Mouse (Mus musculus) lung, embryonic 14.5 days (tissue): Measurements from ENCODE around the gene Zfp36l2. TPM values are rescaled to one million over a fixed set of nuclear protein-coding genes. Genes with fewer than 3 reads are reported as not detected.
A peak's percentile ranks its signal among the peaks of the same experiment; 100 is the strongest.

Experiments
- ATAC-seq: fragments of 200-750 bp; cut with Nextera tagmentation; 2 replicates; pipeline ENCODE4 v1.8.0; 2017; ENCODE audit warnings: mild to moderate bottlenecking, moderate TSS enrichment, moderate library complexity; ENCODE audit not compliant: insufficient read depth
- DNase-seq: peaks from one replicate; pipeline ENCODE4 v3.0.0-alpha.2; 2015
- H3K27ac ChIP-seq: fragments of 300-500 bp; sonication (generic); 2 replicates; pipeline ENCODE4 v1.5.1; 2014; ENCODE audit warnings: low read depth, mild to moderate bottlenecking, moderate library complexity
- H3K27me3 ChIP-seq: fragments of 300-500 bp; sonication (generic); 2 replicates; pipeline ENCODE4 v1.6.1; 2014; ENCODE audit warnings: low read length, control low read depth; ENCODE audit not compliant: insufficient read depth
- H3K36me3 ChIP-seq: fragments of 300-500 bp; sonication (generic); 2 replicates; pipeline ENCODE4 v1.6.1; 2014; ENCODE audit warnings: control low read depth; ENCODE audit not compliant: insufficient read depth
- H3K4me1 ChIP-seq: fragments of 300-500 bp; sonication (generic); 2 replicates; pipeline ENCODE4 v1.6.1; 2014; ENCODE audit warnings: antibody characterized with exemption, control low read depth; ENCODE audit not compliant: insufficient read depth
- H3K4me2 ChIP-seq: fragments of 300-500 bp; sonication (generic); 2 replicates; pipeline ENCODE4 v1.6.1; 2014; ENCODE audit warnings: mild to moderate bottlenecking
- H3K4me3 ChIP-seq: fragments of 300-500 bp; sonication (generic); 2 replicates; pipeline ENCODE4 v1.5.1; 2014; ENCODE audit warnings: low read depth, low read length
- H3K9ac ChIP-seq: fragments of 300-500 bp; sonication (generic); 2 replicates; pipeline ENCODE4 v1.6.1; 2014
- H3K9me3 ChIP-seq: fragments of 300-500 bp; sonication (generic); 2 replicates; pipeline ENCODE4 v1.6.1; 2016; ENCODE audit warnings: low read depth, low read length, control low read depth
- CTCF ChIP-seq: IDR thresholded peaks from 2 replicates; pipeline ENCODE4 v1.5.1; 2016; ENCODE audit warnings: antibody characterized with exemption, low read depth
- whole genome bisulfite sequencing: fragments of 180-500 bp; shearing (Covaris S2); extraction: QIAGEN DNeasy Blood & Tissue Kit; methylation state at CpG from one replicate; pipeline ENCODE4 v1.1.7; 2014; 5-methylcytosine and 5-hydroxymethylcytosine counted together
- polyA plus RNA-seq: library from polyadenylated mRNA; unstranded; fragments of >200 nt; fragmentation: Nextera tagmentation; extraction: Ambion mirVana; gene quantifications from 2 replicates; pipeline ENCODE4 v1.2.1, GENCODE M21; 2014

Gene Zfp36l2
- polyA plus RNA-seq, 1 experiment from 2014 or later = 21.9 TPM

DNA sequence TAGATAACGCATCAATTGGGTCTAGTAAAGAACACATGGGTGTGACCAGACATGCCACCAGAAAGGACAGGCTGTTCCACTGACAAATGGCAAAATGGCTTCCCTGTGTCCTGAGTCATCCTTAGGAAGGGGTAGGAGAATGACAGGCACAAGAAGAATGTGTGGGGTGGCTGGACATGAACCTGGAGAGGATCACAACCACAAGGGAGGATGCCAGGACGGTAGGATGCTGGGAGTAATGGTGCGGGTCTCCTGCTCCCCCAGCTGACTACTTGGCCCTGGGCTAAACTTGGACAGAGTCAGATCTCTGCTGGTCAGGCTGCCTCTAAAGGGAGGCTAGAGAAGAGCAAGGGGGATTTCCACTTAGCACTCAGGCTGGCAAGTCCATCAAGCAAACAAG, 8.1 kb upstream of the Zfp36l2 start:
- 77% methylated on average over 3 of the region's 3 CpGs for WGBS
- Histone ChIP-seq H3K9ac (no peak overlapping the region), H3K36me3 (peaks cover 14% of the 10 kb centered on the region; the same call in 1 of the 2 replicates), H3K4me1 (0 out of 2 replicates have a peak, but pooled peaks cover 4% of the 10 kb centered on the region), H3K27ac (no peak overlapping the region), H3K9me3 (no peaks in the 10 kb centered on the region), H3K4me3 (no peak overlapping the region), H3K27me3 (no peaks in the 10 kb centered on the region), H3K4me2 (no peak overlapping the region)
- ATAC-seq (no peak), DNase-seq (no peak)
- TF ChIP-seq CTCF = no peak

GRCm38 (mm10) chr17:84195003-84195395, 7.3 kb upstream of the Zfp36l2 start:
- no peak overlapping the region for H3K9ac ChIP-seq
- H3K27ac ChIP-seq = no peak overlapping the region
- DNase-seq (no peak), ATAC-seq (no peak)
- H3K4me2 ChIP-seq = no peak overlapping the region
- WGBS = 24% methylated on average over 4 of the region's 4 CpGs
- H3K9me3 ChIP-seq = no peaks in the 10 kb centered on the region
- peaks cover 14% of the 10 kb centered on the region; the same call in 1 of the 2 replicates for H3K36me3 ChIP-seq
- peak; percentile 32 for TF ChIP-seq CTCF
- H3K4me1 ChIP-seq = 0 out of 2 replicates have a peak, but pooled peaks cover 4% of the 10 kb centered on the region
- H3K27me3 ChIP-seq = no peaks in the 10 kb centered on the region
- H3K4me3 ChIP-seq = no peak overlapping the region

DNA sequence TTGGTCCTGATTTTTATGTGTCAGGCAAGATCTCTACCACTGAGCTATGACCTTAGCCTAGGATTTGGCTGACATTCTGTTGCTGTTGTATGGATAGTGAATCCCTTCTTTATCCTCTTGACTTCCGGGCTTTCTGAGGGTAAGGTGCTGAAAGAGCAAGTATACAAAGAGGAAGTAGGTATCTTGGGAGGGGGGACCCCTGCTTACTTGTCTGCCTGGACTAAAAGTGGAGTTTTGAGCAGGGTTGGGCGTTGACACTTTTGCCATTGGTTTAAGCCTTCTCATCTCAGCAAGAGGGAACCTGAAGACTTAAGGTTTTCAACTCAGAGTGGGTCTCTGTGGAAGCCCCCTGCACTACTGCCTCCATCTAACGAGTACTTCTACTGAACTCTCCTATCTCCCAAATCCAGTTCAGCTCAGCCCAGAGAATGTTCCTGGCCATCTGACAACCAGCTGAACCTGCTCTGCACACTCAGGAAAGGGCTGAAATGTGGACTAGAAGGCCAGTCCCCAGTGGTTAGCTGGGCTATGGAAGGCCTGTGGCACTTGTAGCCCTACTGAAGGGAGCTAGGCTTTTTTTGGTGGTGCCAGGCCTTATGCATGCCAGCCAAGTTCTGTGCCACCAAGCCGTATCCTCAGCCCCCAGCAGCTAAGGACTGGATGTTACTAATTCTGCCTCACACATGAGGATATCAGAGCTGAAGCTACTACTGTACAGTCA, 6.7 kb upstream of the Zfp36l2 start:
- no peak overlapping the region for H3K4me3 ChIP-seq
- no peaks in the 10 kb centered on the region for H3K9me3 ChIP-seq
- no peak for TF ChIP-seq CTCF
- no peak overlapping the region for H3K4me2 ChIP-seq
- 78% methylated on average over 4 of the region's 4 CpGs for WGBS
- H3K9ac ChIP-seq = no peak overlapping the region
- 0 out of 2 replicates have a peak, but pooled peaks cover 4% of the 10 kb centered on the region for H3K4me1 ChIP-seq
- peaks cover 14% of the 10 kb centered on the region; the same call in 1 of the 2 replicates for H3K36me3 ChIP-seq
- ATAC-seq = no peak
- H3K27me3 ChIP-seq = no peaks in the 10 kb centered on the region
- no peak for DNase-seq
- no peak overlapping the region for H3K27ac ChIP-seq

GRCm38 (mm10) chr17:84193411-84193810, 5.7 kb upstream of the Zfp36l2 start:
- WGBS = 82% methylated on average over 9 of the region's 9 CpGs
- Histone ChIP-seq H3K9ac (no peak overlapping the region), H3K27ac (no peak overlapping the region), H3K4me2 (no peak overlapping the region), H3K36me3 (peaks cover 14% of the 10 kb centered on the region; the same call in 1 of the 2 replicates), H3K4me3 (no peak overlapping the region), H3K9me3 (no peaks in the 10 kb centered on the region), H3K27me3 (no peaks in the 10 kb centered on the region), H3K4me1 (peaks cover 11% of the 10 kb centered on the region)
- no peak for TF ChIP-seq CTCF
- DNase-seq = no peak
- ATAC-seq = no peak

- Histone ChIP-seq H3K4me3 (no peak overlapping the region), H3K36me3 (peaks cover 14% of the 10 kb centered on the region; the same call in 1 of the 2 replicates), H3K4me2 (no peak overlapping the region), H3K4me1 (peaks cover 7% of the 10 kb centered on the region), H3K27me3 (no peaks in the 10 kb centered on the region), H3K27ac (no peak overlapping the region), H3K9ac (no peak overlapping the region), H3K9me3 (no peaks in the 10 kb centered on the region)
- no peak for ATAC-seq
- DNase-seq = no peak
- WGBS = 82% methylated on average over 4 of the region's 4 CpGs
- no peak for TF ChIP-seq CTCF
Observed at GRCm38 (mm10) chr17:84191946-84192345, 4.2 kb upstream of the Zfp36l2 start.

GRCm38 (mm10) chr17:84190885-84191284, 3.1 kb upstream of the Zfp36l2 start:
- 24% methylated on average over 8 of the region's 8 CpGs for WGBS
- Histone ChIP-seq H3K36me3 (peaks cover 24% of the 10 kb centered on the region), H3K9me3 (no peaks in the 10 kb centered on the region), H3K27me3 (no peaks in the 10 kb centered on the region), H3K4me1 (peaks cover 7% of the 10 kb centered on the region), H3K27ac (no peak overlapping the region), H3K4me2 (no peak overlapping the region), H3K9ac (no peak overlapping the region), H3K4me3 (no peak overlapping the region)
- ATAC-seq = no peak
- TF ChIP-seq CTCF = peak; percentile 95
- peak; percentile 96 for DNase-seq

GRCm38 (mm10) chr17:84189127-84189854, 1.5 kb upstream of the Zfp36l2 start:
- peaks cover 7% of the 10 kb centered on the region for H3K4me1 ChIP-seq

More at GRCm38 (mm10) chr17:84189127-84189854, 1.5 kb upstream of the Zfp36l2 start:
- Histone ChIP-seq H3K27me3 (no peaks in the 10 kb centered on the region), H3K9ac (peak overlapping the region; percentile 84), H3K4me2 (peak overlapping the region; percentile 96), H3K9me3 (no peaks in the 10 kb centered on the region), H3K36me3 (peaks cover 35% of the 10 kb centered on the region), H3K27ac (peak overlapping the region; percentile 99), H3K4me3 (peak overlapping the region; percentile 93)
- TF ChIP-seq CTCF = no peak
- 65% methylated on average over 5 of the region's 5 CpGs for WGBS
- DNase-seq = no peak
- no peak for ATAC-seq
